Mouse (Mus musculus): Measurements from ENCODE around the gene Ninl.

Gene Ninl

GRCm38 (mm10) chr2:151039232-151039695 lies at the start of gene Ninl, which contains the start of gene Nanp:
Ninl (minus strand) TSS chr2:151039382.
Nanp (minus strand) TSS chr2:151039398.
- DNase-seq (ENCODE audit: low read depth, low spot score): peak; percentile 86

- no peak for DNase-seq (ENCODE audit: low read depth, low spot score)
These were observed 17.5 kb upstream of the Ninl start for GRCm38 (mm10) chr2:151056637-151057036.

- no peak for DNase-seq (ENCODE audit: low read depth, low spot score)
These were observed 1.2 kb upstream of the Ninl start for GRCm38 (mm10) chr2:151040411-151040810.

GRCm38 (mm10) chr2:151039726-151040125 lies 544 bp upstream of the Ninl start:
- DNase-seq (ENCODE audit: low read depth, low spot score): no peak

GRCm38 (mm10) chr2:151038811-151039222 lies 365 bp downstream of the Ninl start:
- DNase-seq (ENCODE audit: low read depth, low spot score): peak; percentile 12

GRCm38 (mm10) chr2:151037876-151038552 lies 1.2 kb downstream of the Ninl start:
- DNase-seq (ENCODE audit: low read depth, low spot score): no peak

GRCm38 (mm10) chr2:151037292-151037691 lies 1.9 kb downstream of the Ninl start:
- no peak for DNase-seq (ENCODE audit: low read depth, low spot score)

- no peak for DNase-seq (ENCODE audit: low read depth, low spot score)
These were observed 2.5 kb downstream of the Ninl start for GRCm38 (mm10) chr2:151036721-151037120.

- no peak for DNase-seq (ENCODE audit: low read depth, low spot score)
These were observed 4.7 kb downstream of the Ninl start for GRCm38 (mm10) chr2:151034435-151034834.

GRCm38 (mm10) chr2:151021158-151021557 lies 18.0 kb downstream of the Ninl start:
- DNase-seq (ENCODE audit: low read depth, low spot score): no peak

- DNase-seq (ENCODE audit: low read depth, low spot score): no peak
These were observed 23.9 kb downstream of the Ninl start for GRCm38 (mm10) chr2:151015316-151015715.

- DNase-seq (ENCODE audit: low read depth, low spot score): no peak
These were observed 27.9 kb downstream of the Ninl start for GRCm38 (mm10) chr2:151011273-151011672.

GRCm38 (mm10) chr2:151009515-151010085 lies 29.6 kb downstream of the Ninl start:
- DNase-seq (ENCODE audit: low read depth, low spot score): no peak

GRCm38 (mm10) chr2:151008939-151009509 lies 30.2 kb downstream of the Ninl start:
- DNase-seq (ENCODE audit: low read depth, low spot score): peak; percentile 59

GRCm38 (mm10) chr2:151008517-151008932 lies 30.7 kb downstream of the Ninl start:
- DNase-seq (ENCODE audit: low read depth, low spot score): no peak

- DNase-seq (ENCODE audit: low read depth, low spot score): no peak
These were observed 31.2 kb downstream of the Ninl start for GRCm38 (mm10) chr2:151008006-151008405.

- DNase-seq (ENCODE audit: low read depth, low spot score): no peak
These were observed 32.8 kb downstream of the Ninl start for GRCm38 (mm10) chr2:151006281-151006945.

GRCm38 (mm10) chr2:151004390-151004789 lies 34.8 kb downstream of the Ninl start:
- DNase-seq (ENCODE audit: low read depth, low spot score): no peak

- DNase-seq (ENCODE audit: low read depth, low spot score): no peak
These were observed 35.4 kb downstream of the Ninl start for GRCm38 (mm10) chr2:151003796-151004195.

GRCm38 (mm10) chr2:151001619-151002175 lies 37.5 kb downstream of the Ninl start:
- no peak for DNase-seq (ENCODE audit: low read depth, low spot score)

- peak; percentile 14 for DNase-seq (ENCODE audit: low read depth, low spot score)
These were observed 38.6 kb downstream of the Ninl start for GRCm38 (mm10) chr2:151000402-151001178.
